Mouse (Mus musculus) E14TG2a.4 (cell line): ENCODE measurements around the gene Smim4.

Experiments used
- CTCF ChIP-seq: conservative IDR thresholded peaks from 2 replicates; pipeline ENCODE4 v1.5.1; 2014; ENCODE audit warnings: low read length
- NANOG ChIP-seq: IDR thresholded peaks from 2 replicates; pipeline ENCODE4 v1.6.1; 2014; ENCODE audit warnings: borderline replicate concordance, low read length, mixed read lengths

- TF ChIP-seq CTCF (no peak), NANOG (no peak)
Observed at GRCm38 (mm10) chr14:31088515-31088914, 40.2 kb downstream of the Smim4 start.
